Mouse (Mus musculus) left cerebral cortex, adult 8-10 months (tissue): ENCODE results near the gene Ctcfl. TPM values are rescaled to one million over a fixed set of nuclear protein-coding genes. Genes with fewer than 3 reads are reported as not detected.

Source experiments
- DNase-seq, 2 experiments: peaks; one replicate each; pipeline ENCODE4 v3.0.0; 2022; ENCODE audit warnings: low spot score in 2 of 2
- total RNA-seq, 4 experiments: library from RNA; stranded (reverse); gene quantifications; 2 replicates each; pipeline ENCODE4 v1.2.4; 2022

Gene Ctcfl
- total RNA-seq = under 1 TPM in 1 of 4 experiments, not detected in 3; 0.21 TPM

DNA sequence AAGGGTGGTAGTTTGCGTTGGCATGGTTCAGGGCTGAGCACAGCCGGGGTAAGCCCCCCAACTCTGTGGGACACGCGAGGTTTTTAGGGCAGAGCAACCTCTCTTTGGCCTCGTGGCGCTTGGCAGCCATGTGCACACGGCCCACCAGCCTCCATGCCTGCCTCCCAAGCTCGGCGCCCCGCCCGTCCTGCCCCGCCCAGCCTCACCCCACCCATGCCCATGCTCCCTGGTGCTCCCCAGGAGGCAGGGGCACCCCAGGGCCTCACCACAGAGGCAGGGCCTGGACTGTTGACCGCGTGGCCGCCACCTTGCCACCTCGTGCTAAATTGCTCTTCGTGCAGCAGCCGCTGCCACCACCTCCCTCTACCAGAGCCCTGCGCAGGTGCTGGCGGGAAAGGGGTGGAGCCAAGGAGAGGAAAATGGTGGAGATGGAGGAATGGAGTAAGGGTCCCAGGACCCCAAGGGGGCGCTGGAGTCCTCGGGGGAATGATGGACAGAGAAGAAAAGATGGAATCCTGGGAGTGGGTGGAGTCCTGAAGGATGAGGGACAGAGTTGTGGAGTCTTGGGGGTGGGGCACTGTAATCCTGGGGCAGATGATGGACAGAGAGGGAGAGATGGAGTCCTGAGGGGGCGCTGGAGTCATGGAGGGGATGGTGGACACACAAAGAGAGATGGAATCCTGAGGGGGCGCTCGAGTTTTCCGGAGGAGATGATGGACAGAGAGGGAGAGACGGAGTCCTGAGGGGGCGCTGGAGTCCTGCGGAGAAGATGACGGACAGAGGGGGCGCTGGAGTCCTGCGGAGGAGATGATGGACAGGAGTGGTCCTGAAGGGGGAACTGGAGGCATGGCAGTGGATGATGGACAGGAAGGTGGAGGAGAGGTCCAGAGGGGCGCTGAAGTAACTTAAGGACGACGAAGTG, at the start of gene Ctcfl:
Ctcfl (minus strand) TSS at position 503 of the 922 bp plus-strand sequence.
- DNase-seq = no peak

DNA sequence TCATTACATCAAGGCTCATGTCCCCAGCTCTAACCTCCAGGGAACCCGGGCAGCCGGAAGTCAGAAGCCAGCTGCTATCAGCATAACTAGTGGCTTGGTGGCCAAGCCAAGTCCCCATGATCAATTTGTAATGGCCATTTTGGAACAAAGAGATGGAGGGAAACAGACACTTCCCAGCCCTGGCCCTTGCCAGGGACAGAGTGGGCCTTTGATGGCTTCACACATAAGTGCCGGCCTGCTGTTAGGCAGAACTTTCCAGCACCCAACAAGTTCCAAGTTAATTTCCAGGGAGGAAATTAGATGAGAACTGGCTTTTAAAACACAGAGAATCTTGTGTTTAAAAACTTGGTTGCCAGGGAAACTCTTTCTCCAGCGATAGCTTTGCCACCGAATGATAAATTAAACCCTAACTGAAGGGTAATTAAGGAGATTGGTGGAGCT, 49.1 kb upstream of the Ctcfl start:
- no peak for DNase-seq

DNA sequence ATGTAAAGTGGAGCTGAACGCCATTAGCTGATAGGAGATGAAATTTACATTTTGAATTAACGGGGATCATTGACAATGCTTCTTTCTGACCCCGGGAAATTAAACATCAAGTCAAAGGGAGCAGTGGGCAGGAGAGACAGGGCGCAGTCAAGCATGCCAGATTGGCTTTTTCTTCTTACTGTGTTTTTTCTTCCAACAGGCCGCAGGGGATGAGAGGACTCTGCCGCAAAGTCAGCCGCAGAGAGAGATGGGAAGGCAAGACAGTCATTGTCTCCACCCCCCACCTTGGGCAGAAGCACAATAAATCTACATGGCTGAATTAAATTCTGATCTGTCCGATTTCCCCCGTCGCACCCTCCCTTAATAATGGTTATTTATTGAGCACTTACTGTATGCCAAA, 46.0 kb upstream of the Ctcfl start:
- DNase-seq = no peak

DNA sequence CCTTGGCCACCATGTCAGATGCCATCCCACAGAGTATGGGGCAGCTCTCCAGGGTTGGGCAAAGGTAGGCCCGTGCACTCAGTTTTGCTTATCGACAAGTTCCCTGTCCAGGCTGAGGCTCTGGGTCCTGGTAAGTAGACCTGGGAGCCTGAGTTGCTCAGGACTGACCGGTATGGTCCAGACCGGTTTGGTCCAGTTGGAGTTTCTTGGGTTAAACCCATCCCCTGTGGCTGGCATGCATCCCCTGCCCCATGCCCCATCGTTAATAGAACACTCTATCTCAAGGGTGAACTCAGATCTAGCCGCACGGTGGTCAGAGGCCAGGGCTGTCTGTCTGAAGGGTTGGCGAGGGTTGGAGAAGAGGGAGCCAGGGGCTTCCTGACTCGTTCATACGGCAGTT, 45.6 kb upstream of the Ctcfl start:
- DNase-seq = no peak

DNA sequence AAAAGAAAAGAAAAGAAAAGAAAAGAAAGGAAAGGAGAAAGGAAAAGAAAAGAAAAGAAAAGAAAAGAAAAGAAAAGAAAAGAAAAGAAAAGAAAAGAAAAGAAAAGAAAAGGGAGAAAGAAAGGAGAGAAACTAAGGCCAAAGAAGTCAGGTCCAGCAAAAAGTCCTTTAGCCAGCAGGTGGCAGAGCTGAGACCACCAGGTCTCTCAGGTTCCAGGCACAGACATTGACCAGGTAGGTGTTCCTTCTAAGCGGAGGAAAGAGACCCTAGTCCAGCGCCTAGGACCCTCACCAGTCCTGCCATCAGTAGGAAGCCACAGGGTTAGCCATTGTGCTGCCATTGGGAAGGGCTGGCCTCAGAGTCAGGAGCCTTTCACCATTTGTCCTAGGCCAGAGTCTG, 45.0 kb upstream of the Ctcfl start:
- DNase-seq = no peak

DNA sequence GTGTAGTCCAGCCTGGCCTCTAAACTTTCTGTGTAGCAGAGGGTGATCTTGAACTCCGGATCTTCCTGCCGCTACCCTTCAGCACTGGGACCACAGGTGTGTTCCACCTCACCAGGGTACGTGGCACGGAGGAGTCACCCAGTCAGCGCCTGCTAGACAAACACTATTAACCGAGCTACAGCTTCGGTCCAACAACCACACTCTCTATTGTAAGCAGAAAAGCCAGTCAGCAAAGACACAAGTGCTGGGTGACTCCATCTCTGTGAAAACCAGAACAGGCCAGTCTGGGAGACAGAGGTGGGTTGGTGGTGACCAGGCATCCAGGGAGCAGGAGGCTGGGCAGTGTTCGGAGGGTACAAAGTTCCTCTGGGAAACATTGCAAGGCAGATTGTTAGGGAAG, 44.1 kb upstream of the Ctcfl start:
- DNase-seq = no peak

DNA sequence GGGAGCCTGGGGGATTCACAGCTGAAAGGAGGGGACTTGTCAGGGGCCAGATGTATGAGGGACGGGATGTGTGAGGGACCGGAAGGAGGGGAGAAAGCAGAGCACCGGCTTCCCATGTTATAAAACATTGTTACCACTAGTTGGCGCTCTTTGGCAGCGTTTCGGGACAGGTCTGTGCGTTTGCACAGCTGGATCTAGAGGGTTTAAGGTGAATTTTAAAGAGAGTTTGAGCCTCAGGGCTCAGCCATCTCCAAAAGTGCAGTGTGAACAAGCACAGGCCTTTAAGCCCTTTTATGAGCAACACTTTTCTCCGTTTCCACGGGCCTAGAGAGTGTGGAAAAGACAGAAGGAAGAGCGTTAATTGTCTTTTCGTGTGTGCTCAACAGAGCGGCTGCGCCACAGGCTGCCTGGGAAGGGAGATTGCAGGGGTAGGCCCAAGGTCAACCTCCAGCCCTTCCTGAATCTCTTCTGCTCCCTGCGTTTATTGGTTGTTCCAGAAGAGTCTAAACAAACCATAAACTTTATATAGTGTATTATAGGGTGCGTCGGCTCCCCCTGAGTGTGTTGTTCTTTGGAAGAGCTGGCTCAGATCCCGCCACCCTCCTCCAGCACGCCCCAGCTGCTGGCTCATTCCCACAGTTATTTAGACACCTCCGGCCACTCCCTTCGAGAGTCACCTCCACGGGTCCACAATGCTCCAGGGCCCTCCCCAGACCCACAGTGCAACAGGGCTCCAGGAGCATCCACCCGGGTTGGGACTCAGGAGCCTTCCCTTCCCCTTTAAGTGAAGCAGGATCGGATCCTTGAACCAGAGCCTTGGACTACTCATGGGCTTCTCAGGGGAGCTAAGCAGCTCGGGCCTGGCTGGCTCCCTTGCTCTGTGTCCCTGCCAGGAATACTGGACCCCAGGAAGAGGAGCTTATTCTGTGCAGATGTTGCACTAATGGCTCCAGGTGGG, 40.3 kb upstream of the Ctcfl start:
- no peak for DNase-seq

DNA sequence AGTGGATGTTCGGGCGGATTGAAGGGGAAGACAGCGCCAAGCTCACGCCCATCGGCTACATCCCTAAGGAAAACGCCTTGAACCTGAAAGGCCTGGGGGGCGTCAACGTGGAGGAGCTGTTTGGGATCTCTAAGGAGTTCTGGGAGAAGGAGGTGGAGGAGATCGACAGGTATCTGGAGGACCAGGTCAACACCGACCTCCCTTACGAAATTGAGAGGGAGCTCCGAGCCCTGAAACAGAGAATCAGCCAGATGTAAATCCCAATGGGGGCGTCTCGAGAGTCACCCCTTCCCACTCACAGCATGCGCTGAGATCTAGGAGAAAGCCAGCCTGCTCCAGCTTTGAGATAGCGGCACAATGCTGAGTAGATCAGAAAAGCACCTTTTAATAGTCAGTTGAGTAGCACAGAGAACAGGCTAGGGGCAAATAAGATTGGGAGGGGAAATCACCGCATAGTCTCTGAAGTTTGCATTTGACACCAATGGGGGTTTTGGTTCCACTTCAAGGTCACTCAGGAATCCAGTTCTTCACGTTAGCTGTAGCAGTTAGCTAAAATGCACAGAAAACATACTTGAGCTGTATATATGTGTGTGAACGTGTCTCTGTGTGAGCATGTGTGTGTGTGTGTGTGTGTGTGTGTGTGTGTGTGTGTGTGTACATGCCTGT, 39.2 kb upstream of the Ctcfl start:
- no peak for DNase-seq

DNA sequence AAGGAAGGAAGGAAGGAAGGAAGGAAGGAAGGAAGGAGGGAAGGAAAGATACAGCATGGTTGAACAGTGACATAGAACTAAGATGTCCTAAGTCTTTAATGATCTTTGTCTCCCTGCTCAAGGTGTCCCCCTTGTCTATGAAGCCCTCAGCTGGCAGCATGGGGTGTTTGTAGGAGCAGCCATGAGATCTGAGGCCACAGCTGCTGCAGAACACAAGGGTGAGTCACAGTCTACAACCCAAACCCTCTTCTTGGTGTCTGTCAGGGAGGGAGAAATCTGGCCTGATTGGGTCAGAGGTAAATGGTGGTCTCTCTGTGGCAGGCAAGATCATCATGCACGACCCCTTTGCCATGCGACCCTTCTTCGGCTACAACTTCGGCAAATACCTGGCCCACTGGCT, 38.5 kb upstream of the Ctcfl start:
- DNase-seq = no peak

DNA sequence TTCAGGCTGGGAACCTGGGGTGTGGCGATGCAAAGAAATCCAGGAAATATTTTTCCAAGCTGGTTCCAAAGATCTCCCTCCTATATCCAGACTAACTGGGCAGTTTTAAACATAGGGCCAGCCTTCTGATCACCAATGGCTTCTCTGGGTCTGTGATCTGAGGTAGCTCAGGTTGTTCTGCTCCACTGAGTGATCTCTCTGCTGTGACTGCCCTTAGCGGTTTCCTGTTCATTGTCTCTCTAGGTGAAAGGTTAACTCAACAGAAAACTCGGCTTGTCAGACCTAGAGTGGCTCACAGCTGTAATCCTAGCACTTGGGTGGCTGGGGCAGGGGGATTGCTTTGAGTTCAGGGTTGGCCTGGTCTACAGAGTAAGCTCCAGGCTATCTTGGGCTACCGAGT, 38.1 kb upstream of the Ctcfl start:
- no peak for DNase-seq

DNA sequence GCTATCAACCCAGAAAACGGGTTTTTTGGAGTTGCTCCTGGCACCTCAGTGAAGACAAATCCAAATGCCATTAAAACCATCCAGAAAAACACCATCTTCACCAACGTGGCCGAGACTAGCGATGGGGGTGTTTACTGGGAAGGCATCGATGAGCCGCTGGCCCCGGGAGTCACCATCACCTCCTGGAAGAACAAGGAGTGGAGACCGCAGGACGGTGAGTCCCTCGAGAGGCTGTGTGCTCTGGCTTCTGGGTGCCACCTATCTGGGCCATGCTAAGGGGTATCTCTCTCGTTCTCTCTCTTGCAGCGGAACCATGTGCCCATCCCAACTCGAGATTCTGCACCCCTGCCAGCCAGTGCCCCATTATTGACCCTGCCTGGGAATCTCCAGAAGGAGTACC, 37.6 kb upstream of the Ctcfl start:
- no peak for DNase-seq

DNA sequence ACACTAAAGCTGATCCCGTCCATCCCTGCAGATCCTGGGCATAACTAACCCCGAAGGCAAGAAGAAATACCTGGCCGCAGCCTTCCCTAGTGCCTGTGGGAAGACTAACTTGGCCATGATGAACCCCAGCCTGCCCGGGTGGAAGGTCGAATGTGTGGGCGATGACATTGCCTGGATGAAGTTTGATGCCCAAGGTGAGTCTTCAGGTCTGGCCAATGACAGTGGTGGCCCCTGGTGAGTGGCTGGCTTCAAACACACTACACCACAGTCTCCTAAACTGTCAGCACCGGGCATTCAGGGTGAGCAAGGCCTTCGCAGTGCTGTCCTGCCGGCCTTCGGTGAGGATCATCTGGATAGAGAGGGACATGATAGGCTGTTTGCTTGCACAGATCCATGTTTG, 36.6 kb upstream of the Ctcfl start:
- no peak for DNase-seq

DNA sequence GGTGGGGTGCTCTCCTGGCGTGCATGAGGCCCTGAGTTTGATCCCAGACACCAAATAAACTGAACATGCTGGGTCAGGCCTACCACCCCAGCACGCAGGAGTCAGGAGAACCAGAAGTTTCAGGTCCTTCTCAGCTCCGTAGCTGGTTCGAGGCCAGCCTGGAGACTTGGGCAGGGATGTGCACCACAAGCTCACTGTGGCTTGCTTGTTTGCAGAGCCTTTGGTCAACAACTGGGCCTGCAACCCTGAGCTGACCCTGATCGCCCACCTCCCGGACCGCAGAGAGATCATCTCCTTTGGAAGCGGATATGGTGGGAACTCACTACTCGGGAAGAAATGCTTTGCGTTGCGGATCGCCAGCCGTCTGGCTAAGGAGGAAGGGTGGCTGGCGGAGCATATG, 35.6 kb upstream of the Ctcfl start:
- no peak for DNase-seq

DNA sequence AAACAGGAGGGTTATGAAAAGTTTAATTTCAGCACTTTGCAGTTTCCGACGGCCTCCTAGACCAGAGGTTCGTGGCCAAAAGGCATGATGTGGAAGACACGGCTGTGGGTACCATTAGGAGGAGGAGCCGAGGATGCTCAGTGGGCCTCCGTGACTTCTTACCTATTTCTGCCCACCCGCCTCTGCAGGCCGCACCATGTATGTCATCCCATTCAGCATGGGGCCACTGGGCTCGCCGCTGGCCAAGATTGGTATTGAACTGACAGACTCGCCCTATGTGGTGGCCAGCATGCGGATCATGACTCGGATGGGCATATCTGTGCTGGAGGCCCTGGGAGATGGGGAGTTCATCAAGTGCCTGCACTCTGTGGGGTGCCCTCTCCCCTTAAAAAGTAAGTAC, 35.2 kb upstream of the Ctcfl start:
- DNase-seq = no peak

DNA sequence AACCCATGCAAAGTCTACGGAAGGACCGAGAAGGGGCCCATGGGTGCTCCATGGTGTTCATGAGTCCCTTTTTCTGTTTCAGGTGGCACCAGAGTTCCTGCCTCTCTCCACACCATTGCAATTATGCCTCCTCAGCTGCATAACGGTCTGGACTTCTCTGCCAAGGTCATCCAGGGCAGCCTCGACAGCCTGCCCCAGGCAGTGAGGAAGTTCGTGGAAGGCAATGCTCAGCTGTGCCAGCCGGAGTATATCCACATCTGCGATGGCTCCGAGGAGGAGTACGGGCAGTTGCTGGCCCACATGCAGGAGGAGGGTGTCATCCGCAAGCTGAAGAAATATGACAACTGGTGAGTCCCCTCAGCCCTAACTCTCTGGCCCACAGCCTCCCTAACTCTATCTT, 33.9 kb upstream of the Ctcfl start:
- no peak for DNase-seq

DNA sequence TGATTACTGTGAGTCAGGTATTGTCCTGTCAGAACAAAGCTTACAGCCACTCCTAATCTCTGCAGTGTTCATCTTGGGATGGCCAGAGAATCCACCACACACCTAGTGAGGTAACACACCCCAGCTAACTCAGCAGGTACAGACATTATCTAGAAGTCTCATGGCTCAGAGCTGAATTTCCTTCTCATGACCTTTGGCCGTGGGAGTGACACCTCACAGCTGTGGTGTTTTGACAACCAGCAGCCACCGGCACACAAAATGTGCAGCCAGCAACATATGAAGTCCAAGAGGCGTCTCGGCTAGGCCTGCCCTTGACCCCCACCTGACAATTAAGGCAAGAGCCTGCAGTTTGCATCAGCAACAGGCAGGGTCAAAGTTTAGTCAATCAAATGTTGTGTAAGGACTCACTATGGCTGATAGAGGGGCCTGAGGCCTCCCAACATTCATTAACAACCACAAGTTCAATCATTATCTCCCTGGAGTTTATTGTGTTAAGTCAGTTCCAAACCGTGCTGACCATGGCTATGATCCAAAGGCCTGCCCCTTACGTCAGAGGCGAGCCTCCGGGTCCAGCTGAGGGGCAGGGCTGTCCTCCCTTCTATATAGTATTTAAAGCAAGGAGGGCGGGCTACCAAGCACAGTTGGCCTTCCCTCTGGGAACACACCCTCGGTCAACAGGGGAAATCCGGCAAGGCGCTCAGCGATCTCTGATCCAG, 33.3 kb upstream of the Ctcfl start, which contains the start of gene Pck1:
Pck1 (plus strand) TSS at position 613 of the 716 bp plus-strand sequence.
- no peak for DNase-seq

DNA sequence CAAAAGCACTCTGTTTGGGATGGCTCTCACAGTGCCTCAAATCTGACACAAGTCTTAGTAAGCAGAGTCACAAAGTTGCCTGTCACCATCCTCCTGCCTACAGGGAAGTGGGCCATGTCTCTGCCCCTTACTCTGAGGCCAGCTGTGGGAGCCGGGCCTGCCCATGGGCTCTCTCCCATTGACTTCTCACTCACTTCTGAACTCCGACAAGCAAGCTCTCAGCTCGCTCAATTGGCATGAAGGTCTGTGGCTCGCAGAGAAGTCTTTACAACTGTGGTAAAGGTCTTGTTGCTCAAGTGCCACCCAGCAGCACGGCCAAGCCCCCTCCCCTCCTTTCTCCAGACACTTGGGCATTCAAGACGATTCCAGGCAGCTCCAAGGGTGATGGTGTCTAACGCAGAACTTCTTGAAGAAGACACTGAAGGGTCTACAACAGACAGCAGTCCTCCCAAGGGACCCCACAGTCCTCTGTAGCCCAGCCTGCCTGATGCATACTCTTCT, 32.5 kb upstream of the Ctcfl start:
- no peak for DNase-seq

DNA sequence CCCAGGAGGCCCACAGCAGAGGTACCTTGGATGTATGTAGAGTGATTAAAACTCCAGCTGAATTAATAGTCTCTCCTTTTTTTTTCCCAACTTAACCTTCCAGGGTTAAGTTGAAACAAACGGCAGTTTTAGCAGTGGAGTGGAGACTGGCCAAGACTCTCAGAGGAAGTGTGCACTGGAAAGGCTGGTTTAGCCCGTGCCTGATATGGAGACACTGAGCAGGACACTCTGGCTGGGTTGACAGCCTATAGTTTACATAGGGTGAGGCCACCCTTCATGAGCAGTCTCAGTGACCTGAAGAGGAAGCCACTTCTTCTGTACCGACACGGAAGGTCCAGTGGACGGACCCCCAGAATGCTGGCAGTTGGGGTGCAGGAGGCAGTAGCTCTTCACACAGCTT, 32.0 kb upstream of the Ctcfl start:
- no peak for DNase-seq

DNA sequence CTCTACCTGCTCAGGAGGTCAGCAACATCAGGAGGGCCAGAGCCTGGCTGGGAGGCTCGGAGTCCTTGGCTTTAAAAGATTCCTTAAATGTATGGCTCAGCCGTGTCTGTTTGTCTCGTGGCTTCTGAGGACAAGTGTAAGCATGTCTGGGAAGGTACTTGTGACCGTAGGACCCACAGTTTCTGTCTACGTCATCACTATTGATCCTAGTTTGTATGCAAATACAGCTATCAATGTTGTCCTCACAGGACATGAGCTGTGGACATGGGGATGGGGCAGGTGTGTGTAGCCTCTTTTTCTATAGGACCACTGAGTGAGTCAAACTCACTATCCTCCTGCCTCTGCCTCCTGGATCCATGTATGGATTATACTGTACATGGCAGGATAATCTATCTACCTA, 28.7 kb upstream of the Ctcfl start:
- DNase-seq = no peak

DNA sequence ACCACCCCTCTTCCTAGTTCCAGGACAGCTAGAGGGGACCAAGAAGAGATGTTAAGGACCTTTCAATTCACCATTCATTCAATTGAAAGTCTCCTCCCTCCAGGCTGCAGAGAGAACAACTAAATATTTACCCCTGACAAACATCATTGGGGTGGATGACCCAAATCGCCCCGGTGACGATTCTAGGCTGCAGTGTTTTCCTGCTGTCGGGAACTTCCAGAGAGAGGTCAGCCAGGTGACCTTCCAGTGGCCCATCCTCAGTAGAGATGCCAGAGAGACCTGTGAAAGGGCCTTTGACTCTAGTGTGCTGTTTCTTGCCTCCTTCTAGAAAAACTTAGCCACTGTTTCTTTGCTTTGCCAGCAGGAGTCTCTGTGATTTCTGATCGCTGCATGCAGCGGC, 27.4 kb upstream of the Ctcfl start:
- DNase-seq = no peak

DNA sequence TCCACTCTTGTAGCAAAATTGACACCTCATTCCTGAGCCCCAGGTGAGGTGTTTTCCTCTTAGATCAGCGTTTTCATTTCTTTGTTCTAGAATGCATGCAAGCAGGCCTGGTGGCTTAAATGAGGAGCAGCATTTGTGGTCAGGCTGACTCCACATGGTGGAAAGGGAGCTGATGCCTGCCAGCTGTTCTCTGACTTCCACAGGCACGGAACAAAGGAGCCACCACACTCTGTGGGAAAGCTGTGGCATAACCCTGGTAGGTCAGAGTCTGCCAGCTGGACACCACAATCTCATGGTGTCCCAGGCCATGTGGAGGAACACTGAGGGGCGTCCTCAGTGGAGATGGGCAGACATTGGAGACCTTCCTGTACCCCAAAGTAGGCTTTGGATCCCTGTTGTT, 26.5 kb upstream of the Ctcfl start:
- no peak for DNase-seq
